Mouse (Mus musculus) intestine, embryonic 15.5 days (tissue): ENCODE results near the gene Clec16a. TPM values are rescaled to one million over a fixed set of nuclear protein-coding genes. Genes with fewer than 3 reads are reported as not detected.

Experiments used
- ATAC-seq: fragments of 200-750 bp; cut with Nextera tagmentation; 2 replicates; pipeline ENCODE4 v1.8.0; 2017; ENCODE audit warnings: moderate TSS enrichment, moderate library complexity
- H3K27ac ChIP-seq: fragments of 300-500 bp; sonication (generic); 2 replicates; pipeline ENCODE4 v1.5.1; 2015; ENCODE audit warnings: mild to moderate bottlenecking, inconsistent platforms
- H3K27me3 ChIP-seq: fragments of 300-500 bp; sonication (generic); replicated peaks from 2 replicates; pipeline ENCODE4 v1.6.1; 2015; ENCODE audit warnings: inconsistent platforms
- H3K36me3 ChIP-seq: fragments of 300-500 bp; sonication (generic); 2 replicates; pipeline ENCODE4 v1.6.1; 2015; ENCODE audit warnings: inconsistent platforms
- H3K4me1 ChIP-seq: fragments of 300-500 bp; sonication (generic); replicated peaks from 2 replicates; pipeline ENCODE4 v1.6.1; 2015; ENCODE audit warnings: inconsistent platforms
- H3K4me2 ChIP-seq: fragments of 300-500 bp; sonication (generic); replicated peaks from 2 replicates; pipeline ENCODE4 v1.6.1; 2015; ENCODE audit warnings: mild to moderate bottlenecking, inconsistent platforms
- H3K4me3 ChIP-seq: fragments of 300-500 bp; sonication (generic); replicated peaks from 2 replicates; pipeline ENCODE4 v1.5.1; 2015; ENCODE audit warnings: inconsistent platforms
- H3K9ac ChIP-seq: fragments of 300-500 bp; sonication (generic); 2 replicates; pipeline ENCODE4 v1.6.1; 2015; ENCODE audit warnings: inconsistent platforms
- H3K9me3 ChIP-seq: fragments of 300-500 bp; sonication (generic); 2 replicates; pipeline ENCODE4 v1.6.1; 2016; ENCODE audit warnings: inconsistent platforms
- WGBS: fragments of 180-500 bp; shearing (Covaris S2); methylation state at CpG from one replicate; pipeline ENCODE4 v1.1.7; 2015; 5-methylcytosine and 5-hydroxymethylcytosine counted together
- polyA plus RNA-seq: library from polyadenylated mRNA; unstranded; fragments of >200 nt; fragmentation: Nextera tagmentation; extraction: Ambion mirVana; gene quantifications from 2 replicates; pipeline ENCODE4 v1.2.1, GENCODE M21; 2015

Gene Clec16a
- polyA plus RNA-seq, 1 experiment from 2014 or later = 27.2 TPM

DNA sequence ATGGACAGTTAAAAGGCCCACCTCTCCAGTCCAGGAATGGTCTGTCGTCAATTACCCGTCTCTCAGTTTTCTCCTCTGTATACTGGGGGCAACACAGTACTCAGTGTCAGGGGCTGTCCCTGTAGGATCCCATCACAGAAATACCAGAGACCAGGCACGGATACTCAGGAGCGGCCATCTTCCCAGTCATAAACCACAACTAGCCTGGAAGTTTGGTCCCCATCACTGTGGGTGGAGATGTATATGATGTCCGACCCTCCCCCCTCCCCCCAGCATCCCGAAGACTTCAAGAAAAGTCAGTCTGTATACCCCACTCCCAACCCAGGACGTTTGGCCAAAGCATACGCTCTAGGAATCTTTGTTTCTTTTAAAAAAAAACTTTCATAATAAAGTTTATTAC, 238.3 kb downstream of the Clec16a start:
- H3K27ac ChIP-seq = no peak overlapping the region
- peak overlapping the region; percentile 83 for H3K4me3 ChIP-seq
- H3K4me1 ChIP-seq = peaks cover 43% of the 10 kb centered on the region
- 53% methylated on average over 8 of the region's 8 CpGs for WGBS
- H3K36me3 ChIP-seq = no peaks in the 10 kb centered on the region
- no peaks in the 10 kb centered on the region for H3K27me3 ChIP-seq
- no peak overlapping the region for H3K9ac ChIP-seq
- peak overlapping the region; percentile 91 for H3K4me2 ChIP-seq
- H3K9me3 ChIP-seq = no peaks in the 10 kb centered on the region
- no peak for ATAC-seq

DNA sequence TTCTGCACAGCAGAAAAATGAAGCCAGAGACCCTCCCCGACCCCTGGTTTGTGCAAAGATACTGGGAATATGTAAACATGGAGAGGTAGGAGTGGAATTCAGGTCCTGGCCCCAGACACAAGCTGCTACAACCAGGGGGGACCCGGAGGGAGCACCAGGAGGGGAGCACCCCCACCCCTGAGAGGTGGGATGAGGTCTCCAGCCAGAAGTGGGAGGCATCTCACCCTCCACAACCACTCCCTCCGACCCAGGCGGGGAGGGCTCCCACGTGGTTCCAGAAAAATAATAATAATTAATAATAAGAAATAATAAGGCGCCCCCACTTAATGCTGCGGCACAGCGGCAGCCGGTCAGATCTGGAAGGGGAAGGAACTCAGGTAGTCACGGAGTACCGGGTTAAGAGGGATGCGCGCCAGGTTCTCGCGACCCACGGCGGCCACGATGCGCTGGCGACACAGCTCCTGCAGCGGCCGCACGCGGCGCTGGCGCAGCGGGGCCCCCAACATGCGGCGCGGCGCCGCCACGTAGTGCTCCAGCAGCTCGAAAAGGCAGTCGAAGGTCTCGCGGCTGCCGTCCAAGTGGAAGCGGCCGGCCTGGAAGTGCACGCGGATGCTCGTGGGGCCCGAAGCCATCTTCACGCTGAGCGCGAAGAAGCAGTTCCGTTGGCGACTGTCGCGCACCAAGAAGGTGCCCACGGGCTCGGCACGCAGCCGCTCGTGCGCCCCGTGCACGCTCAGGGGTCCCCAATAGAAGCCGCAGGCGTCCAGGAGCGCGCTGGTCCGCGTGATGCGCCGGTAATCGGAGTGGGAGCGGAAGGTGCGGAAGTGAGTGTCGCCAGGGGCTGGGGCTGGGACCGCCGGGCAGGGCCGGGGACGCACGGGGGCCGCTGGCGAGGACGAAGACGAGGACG, 239.0 kb downstream of the Clec16a start:
- WGBS = 1% methylated on average over 81 of the region's 81 CpGs
- Histone ChIP-seq H3K4me3 (peak overlapping the region; percentile 83), H3K4me1 (peaks cover 43% of the 10 kb centered on the region), H3K27ac (peak overlapping the region; percentile 99), H3K9me3 (no peaks in the 10 kb centered on the region), H3K36me3 (no peaks in the 10 kb centered on the region), H3K9ac (peak overlapping the region; percentile 71), H3K27me3 (no peaks in the 10 kb centered on the region), H3K4me2 (peak overlapping the region; percentile 91)
- ATAC-seq = peak; percentile 6

DNA sequence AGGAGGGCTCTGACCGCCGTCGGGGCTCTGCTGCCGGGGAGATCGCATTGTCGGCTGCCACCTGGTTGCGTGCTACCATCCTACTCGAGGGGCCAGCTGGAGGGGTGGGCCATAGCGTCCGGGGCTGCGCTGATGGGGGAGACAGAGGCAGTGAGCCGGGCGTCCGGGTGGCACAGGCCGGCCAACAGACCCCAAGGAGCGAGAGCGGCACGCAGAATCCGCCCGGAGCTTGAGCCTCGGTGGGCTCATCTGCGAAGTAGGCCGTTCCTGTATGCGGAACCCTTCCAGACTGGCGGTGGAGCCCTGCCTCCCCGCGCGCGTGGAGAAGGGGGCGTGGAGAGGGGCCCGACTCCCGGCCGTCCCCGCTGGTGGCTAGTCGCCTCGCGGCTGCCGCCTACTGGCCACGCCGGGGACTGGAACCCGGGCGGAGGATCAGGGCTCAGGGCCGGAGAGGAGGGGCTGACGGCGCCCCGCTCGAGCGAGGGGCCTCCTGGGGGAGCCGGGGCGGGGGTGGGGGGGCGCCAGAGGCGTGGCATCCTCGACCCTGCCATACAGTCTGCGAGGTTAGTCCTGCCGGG, 239.7 kb downstream of the Clec16a start:
- Histone ChIP-seq H3K4me1 (peaks cover 43% of the 10 kb centered on the region), H3K9ac (peak overlapping the region; percentile 71), H3K27me3 (no peaks in the 10 kb centered on the region), H3K36me3 (no peaks in the 10 kb centered on the region), H3K27ac (peak overlapping the region; percentile 99), H3K4me3 (peak overlapping the region; percentile 83), H3K4me2 (peak overlapping the region; percentile 91), H3K9me3 (no peaks in the 10 kb centered on the region)
- WGBS = under 1% methylated on average over 53 of the region's 55 CpGs
- peak; percentile 87 for ATAC-seq

DNA sequence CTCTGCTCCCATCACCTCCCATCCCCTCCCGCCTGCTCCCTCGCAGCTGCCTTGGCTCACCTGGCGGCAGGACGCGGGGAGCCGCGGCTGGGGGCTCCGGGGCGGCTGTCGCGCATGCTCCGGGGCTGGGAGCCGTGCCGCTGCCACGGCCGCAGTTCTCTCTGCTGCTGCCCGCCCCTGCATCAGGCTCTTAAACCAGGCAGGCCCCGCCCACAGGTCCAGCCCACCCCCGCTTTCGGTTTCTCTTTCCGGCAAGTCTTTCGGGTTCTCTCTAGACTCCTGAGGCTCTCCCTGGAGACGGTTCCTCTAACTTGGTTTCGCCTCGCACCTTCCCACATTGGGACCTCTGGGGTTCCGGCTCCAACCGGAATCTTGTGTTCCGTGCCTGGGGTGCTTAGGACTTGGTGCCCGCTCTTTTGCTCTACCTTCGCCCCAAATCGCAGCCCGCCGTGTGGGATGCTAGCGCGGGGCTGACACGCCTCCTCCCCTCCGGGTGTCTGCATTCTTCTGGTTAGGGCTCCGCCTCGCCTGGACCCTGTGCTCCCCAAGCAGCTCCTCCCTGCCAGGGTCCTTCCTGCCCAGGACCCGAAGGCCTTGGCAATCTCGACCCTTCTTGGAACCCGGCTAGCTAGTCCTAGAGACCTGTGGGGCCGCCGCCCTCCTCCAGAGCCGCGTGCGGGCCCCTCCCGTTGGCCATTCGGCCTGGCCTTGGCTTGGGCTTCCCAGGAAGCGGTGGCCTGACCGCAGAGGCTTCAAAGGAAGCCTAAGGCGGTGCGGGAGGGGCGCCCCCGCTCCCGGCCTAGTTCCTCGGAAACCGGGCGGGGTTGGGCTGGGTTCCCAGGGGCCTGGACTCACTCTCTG, 240.5 kb downstream of the Clec16a start, which contains the start of gene Socs1:
Gene Socs1 (minus strand): TSS at position 166 of the 861 bp plus-strand sequence.
- Histone ChIP-seq H3K4me1 (peaks cover 39% of the 10 kb centered on the region), H3K27me3 (no peaks in the 10 kb centered on the region), H3K9ac (peak within 1 kb of the TSS; percentile 71), H3K9me3 (no peaks in the 10 kb centered on the region), H3K36me3 (no peaks in the 10 kb centered on the region), H3K4me3 (peak within 1 kb of the TSS; percentile 83), H3K27ac (peak within 1 kb of the TSS; percentile 99), H3K4me2 (peak within 1 kb of the TSS; percentile 91)
- under 1% methylated on average over 58 of the region's 59 CpGs for WGBS
- peak; percentile 91 for ATAC-seq

DNA sequence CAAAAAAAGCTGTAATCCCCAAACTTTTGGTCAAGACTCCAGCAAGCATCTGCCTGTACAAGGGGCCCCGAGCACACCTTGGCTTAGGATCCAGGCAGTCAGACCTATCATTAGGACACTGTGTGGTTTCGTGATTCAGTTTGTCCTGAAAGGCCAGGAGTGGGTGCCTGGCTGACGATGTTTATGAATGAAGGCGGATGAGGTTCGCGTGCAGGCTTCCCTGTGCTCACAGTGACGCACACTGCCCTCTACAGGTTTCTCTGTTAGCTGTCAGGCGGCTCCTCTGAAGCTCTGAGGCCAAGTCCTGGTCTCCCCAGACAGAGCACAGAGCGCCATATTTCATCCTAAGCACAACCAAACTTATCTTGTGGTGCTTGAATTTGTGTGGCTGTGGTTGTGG, 241.1 kb downstream of the Clec16a start:
- ATAC-seq = peak; percentile 46
- WGBS = under 1% methylated on average over 9 of the region's 9 CpGs
- peak overlapping the region; percentile 99 for H3K27ac ChIP-seq
- H3K36me3 ChIP-seq = no peaks in the 10 kb centered on the region
- peak overlapping the region; percentile 91 for H3K4me2 ChIP-seq
- H3K27me3 ChIP-seq = no peaks in the 10 kb centered on the region
- H3K4me1 ChIP-seq = peaks cover 34% of the 10 kb centered on the region
- peak overlapping the region; percentile 83 for H3K4me3 ChIP-seq
- peak overlapping the region; percentile 71 for H3K9ac ChIP-seq
- no peaks in the 10 kb centered on the region for H3K9me3 ChIP-seq

DNA sequence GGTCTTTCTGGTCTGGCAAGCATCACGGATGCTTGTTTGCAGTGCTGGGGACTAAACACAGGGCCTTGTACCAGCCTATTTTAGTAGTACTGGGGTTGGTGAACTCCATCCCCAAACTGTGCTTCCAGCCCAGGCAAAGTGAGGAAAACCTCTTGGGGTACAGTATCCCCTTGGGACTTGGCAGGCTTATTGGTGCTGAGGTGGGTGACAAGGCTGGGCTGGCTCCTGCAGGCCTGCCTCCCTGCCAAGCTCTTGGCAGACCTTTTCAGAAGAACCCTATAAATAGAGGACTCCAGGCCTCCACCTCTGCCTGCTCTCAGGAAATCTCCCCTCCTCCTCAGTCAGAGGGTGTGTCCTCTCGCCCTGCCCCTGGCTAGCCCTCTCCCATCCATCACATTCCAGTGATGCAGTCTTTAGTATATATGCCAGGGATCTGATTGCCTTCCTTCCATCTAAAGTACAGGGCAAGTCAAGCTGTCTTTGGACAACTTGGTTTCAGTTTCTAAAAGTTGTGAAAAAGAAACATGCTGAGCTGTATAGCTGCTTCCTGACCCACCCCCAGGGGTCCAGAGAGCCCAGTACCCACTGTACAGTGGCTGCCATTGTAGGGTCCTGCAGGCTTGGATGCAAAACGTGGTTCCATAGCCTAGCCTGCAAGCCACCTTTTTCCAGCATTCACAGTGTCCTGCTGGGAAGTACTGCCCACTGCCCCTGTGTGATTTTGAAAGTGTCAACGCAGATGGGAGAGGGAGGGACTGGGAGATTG, 241.8 kb downstream of the Clec16a start:
- WGBS = 59% methylated on average over 4 of the region's 4 CpGs
- H3K27me3 ChIP-seq = no peaks in the 10 kb centered on the region
- peaks cover 28% of the 10 kb centered on the region for H3K4me1 ChIP-seq
- no peaks in the 10 kb centered on the region for H3K9me3 ChIP-seq
- no peak for ATAC-seq
- H3K4me2 ChIP-seq = peak overlapping the region; percentile 91
- peak overlapping the region; percentile 99; the same call in 1 of the 2 replicates for H3K27ac ChIP-seq
- H3K36me3 ChIP-seq = no peaks in the 10 kb centered on the region
- no peak overlapping the region for H3K4me3 ChIP-seq
- no peak overlapping the region; the same call in 1 of the 2 replicates for H3K9ac ChIP-seq

DNA sequence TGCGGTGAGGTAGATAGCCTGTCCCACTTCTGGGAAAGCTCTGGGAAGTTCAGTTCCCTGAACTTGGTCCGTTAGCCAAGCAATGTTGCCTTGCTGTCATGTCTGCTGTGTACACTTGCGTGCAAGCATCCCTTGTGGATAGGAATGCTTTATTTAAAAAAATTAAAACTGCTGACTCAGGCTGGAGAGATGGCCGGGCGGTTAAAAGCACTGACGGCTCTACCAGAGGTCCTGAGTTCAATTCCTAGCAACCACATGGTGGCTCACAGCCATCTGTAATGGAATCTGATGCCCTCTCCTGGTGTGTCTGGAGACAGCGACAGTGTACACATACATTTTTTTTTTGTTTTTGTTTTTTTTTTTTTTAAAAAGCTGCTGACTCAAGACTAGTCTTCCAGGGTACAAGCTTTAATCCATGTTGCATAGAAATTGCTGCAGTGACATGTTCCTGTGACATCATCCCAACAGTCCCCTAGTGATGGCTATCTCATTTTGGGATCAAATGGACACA, 242.5 kb downstream of the Clec16a start:
- Histone ChIP-seq H3K27ac (no peak overlapping the region), H3K36me3 (no peaks in the 10 kb centered on the region), H3K4me1 (peaks cover 24% of the 10 kb centered on the region), H3K27me3 (no peaks in the 10 kb centered on the region), H3K9ac (no peak overlapping the region), H3K4me2 (no peak overlapping the region), H3K4me3 (no peak overlapping the region), H3K9me3 (no peaks in the 10 kb centered on the region)
- no peak for ATAC-seq
- WGBS = 83% methylated on average over 7 of the region's 7 CpGs

DNA sequence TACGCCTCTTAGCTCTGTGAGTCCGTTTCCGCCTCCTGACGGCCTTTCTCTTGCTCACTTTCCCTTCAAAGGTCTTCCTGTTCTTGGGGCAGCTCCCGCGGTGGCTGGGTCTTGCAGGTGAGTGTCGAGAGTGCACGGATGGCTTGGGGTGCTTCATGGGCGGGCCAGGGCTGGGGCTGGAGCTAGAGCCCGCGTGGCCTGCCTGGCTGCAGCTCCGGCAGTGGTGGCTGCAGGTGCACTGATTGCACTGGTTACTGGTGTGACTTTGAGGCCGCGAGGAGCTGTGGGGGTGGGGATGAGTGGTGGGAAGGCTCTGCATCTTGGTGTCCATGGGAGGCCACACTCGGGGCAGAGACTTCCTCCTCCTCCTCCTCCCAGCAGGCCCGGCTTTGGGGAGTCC, 243.1 kb downstream of the Clec16a start, which contains the start of gene Tnp2:
Gene Tnp2 (minus strand): TSS at position 390 of the 400 bp plus-strand sequence.
- no peak within 1 kb of the TSS for H3K9ac ChIP-seq
- no peak for ATAC-seq
- no peak within 1 kb of the TSS for H3K4me3 ChIP-seq
- H3K4me1 ChIP-seq = peaks cover 17% of the 10 kb centered on the region; the same call in 1 of the 2 replicates
- no peaks in the 10 kb centered on the region for H3K36me3 ChIP-seq
- no peaks in the 10 kb centered on the region for H3K9me3 ChIP-seq
- 56% methylated on average over 16 of the region's 16 CpGs for WGBS
- no peaks in the 10 kb centered on the region for H3K27me3 ChIP-seq
- no peak within 1 kb of the TSS for H3K4me2 ChIP-seq
- H3K27ac ChIP-seq = no peak within 1 kb of the TSS

DNA sequence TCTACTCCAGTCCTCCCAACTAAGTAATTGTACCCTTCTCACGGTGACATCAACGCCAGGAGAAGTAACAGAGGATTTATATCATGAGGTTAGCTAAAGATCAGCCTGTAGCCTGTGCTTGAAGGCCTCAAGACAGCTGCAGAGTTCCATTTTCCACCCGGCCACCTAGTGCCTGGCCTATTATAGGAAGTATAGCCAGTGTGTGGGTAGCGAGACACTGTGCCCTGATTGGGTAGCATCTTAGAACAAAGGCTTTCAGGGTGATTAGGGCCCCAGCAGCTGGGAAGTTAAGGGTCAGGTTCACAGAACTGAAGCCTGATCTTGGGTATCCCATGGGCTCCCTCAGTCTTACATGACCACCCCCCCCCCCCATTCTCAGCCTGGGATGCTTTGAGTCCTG, 243.7 kb downstream of the Clec16a start:
- H3K4me3 ChIP-seq = no peak overlapping the region
- no peak overlapping the region for H3K4me2 ChIP-seq
- peaks cover 12% of the 10 kb centered on the region; the same call in 1 of the 2 replicates for H3K4me1 ChIP-seq
- no peaks in the 10 kb centered on the region for H3K36me3 ChIP-seq
- 80% methylated on average over 4 of the region's 4 CpGs for WGBS
- H3K9ac ChIP-seq = no peak overlapping the region
- ATAC-seq = no peak
- no peak overlapping the region for H3K27ac ChIP-seq
- no peaks in the 10 kb centered on the region for H3K27me3 ChIP-seq
- no peaks in the 10 kb centered on the region for H3K9me3 ChIP-seq

DNA sequence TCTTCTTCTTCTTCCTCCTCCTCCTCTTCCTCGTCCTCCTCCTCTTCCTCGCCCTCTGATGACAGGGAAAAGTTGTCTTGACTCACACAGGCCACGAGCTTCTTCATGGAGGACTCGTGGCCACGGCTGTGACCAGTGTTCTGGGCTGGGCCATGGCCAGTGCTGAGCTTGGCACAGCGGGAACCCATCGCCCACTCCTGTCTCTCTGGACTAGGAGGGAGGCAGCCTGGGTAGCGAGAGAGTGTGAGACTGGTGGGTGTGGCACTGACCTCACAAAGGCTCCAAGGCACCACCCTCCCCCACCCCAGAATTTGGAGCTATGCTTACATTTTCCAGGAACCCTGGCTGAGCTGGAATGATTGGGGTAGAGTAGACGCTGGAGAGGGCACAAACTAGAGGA, 245.6 kb downstream of the Clec16a start, which contains the start of gene Prm3:
Gene Prm3 (minus strand): TSS at position 213 of the 400 bp plus-strand sequence.
- Histone ChIP-seq H3K4me1 (peaks cover 5% of the 10 kb centered on the region; the same call in 1 of the 2 replicates), H3K9ac (no peak within 1 kb of the TSS), H3K4me2 (no peak within 1 kb of the TSS), H3K27ac (no peak within 1 kb of the TSS), H3K36me3 (no peaks in the 10 kb centered on the region), H3K9me3 (no peaks in the 10 kb centered on the region), H3K4me3 (no peak within 1 kb of the TSS), H3K27me3 (peaks cover 1% of the 10 kb centered on the region; the same call in 1 of the 2 replicates)
- WGBS = 72% methylated on average over 9 of the region's 9 CpGs
- no peak for ATAC-seq
